Mouse (Mus musculus) left cerebral cortex, postnatal 14 days (tissue): ENCODE data around the gene Gpm6b. TPM values are rescaled to one million over a fixed set of nuclear protein-coding genes. Genes with fewer than 3 reads are reported as not detected.

ENCODE experiments used
- total RNA-seq, 2 experiments: library from RNA; stranded (reverse); gene quantifications; 2 replicates each; pipeline ENCODE4 v1.2.3; 2021

Gene Gpm6b
- total RNA-seq, 2 experiments from 2014 or later = 816 to 904 TPM

Other genes with a start within 250 kb of the Gpm6b start
- 10 to 100 TPM; 10.7 to 12.3 TPM for gene Gemin8, start 68.5 kb upstream of the Gpm6b start, total RNA-seq
- 10 to 100 TPM; 46.3 to 54.1 TPM for gene Trappc2, start 201.7 kb downstream of the Gpm6b start, total RNA-seq
- gene Ofd1, start 201.8 kb downstream of the Gpm6b start, total RNA-seq = 1 to 10 TPM; 4.1 to 6.0 TPM
- 10 to 100 TPM; 35.3 to 36.2 TPM for gene Rab9, start 241.0 kb downstream of the Gpm6b start, total RNA-seq